Mouse (Mus musculus) liver, adult 2 months (tissue): ENCODE results near the gene Srm.

ENCODE experiments used
- CTCF ChIP-seq: fragments of 200-500 bp; IDR thresholded peaks from 2 replicates; pipeline ENCODE4 v1.5.1; 2011; ENCODE audit warnings: low read depth, low read length, control low read depth
- POLR2A ChIP-seq: fragments of 200-500 bp; IDR thresholded peaks from 2 replicates; pipeline ENCODE4 v1.6.1; 2011; ENCODE audit warnings: low read length, control low read depth; ENCODE audit not compliant: insufficient read depth; ENCODE audit errors: extremely low read depth

GRCm38 (mm10) chr4:148563595-148563994, 27.7 kb upstream of the Srm start:
- TF ChIP-seq CTCF (no peak), POLR2A (no peak)
